Mouse (Mus musculus) cerebellum, postnatal 25 days (tissue): ENCODE data around the gene Amotl1.
"Not testable (repeated sequence)": the region's sequence is repeated elsewhere in the genome, so short reads cannot be mapped to it uniquely, and the experiment has no call there.

Experiments
- DNase-seq, 2 experiments: peaks; one replicate each; pipeline ENCODE4 v3.0.0; 2021; ENCODE audit warnings: mixed read lengths in 2 of 2

Gene Amotl1

DNA sequence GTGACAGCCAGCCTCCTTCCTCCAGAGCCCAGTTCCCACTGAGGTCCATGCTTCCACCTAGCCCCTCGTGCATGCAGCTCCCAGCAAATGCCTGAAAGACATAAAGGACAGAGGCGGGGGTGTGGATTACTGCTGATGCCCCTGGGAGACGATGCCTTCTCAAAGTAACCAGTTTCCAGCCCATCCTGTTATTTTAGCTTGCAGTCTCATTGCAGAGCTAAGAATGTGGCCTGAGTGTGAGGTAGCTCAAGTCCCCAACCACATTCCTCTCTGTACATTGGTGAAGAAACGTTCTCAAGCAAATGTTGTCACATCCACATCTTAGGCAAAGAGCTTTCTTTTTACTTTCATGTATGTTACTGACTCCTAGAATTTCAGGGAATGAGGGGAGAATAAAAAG is at the start of gene Amotl1:
Gene Amotl1 (minus strand): TSS at position 101 of the 400 bp plus-strand sequence.
- no peak for DNase-seq

- DNase-seq = no peak
These were observed 44.7 kb upstream of the Amotl1 start for GRCm38 (mm10) chr9:14689376-14690108.

- no peak for DNase-seq
These were observed 39.5 kb upstream of the Amotl1 start for GRCm38 (mm10) chr9:14684363-14684762.

GRCm38 (mm10) chr9:14682741-14683140 is 37.9 kb upstream of the Amotl1 start:
- no peak for DNase-seq

GRCm38 (mm10) chr9:14680584-14680983 is 35.7 kb upstream of the Amotl1 start:
- no peak for DNase-seq

- DNase-seq = no peak
These were observed 31.1 kb upstream of the Amotl1 start for GRCm38 (mm10) chr9:14675707-14676691.

- DNase-seq = no peak
These were observed 29.6 kb upstream of the Amotl1 start for GRCm38 (mm10) chr9:14674506-14674905.

- no peak for DNase-seq
These were observed 28.3 kb upstream of the Amotl1 start for GRCm38 (mm10) chr9:14673109-14673508.

- not testable (repeated sequence) for DNase-seq
These were observed 27.1 kb upstream of the Amotl1 start for GRCm38 (mm10) chr9:14671965-14672364.

DNA sequence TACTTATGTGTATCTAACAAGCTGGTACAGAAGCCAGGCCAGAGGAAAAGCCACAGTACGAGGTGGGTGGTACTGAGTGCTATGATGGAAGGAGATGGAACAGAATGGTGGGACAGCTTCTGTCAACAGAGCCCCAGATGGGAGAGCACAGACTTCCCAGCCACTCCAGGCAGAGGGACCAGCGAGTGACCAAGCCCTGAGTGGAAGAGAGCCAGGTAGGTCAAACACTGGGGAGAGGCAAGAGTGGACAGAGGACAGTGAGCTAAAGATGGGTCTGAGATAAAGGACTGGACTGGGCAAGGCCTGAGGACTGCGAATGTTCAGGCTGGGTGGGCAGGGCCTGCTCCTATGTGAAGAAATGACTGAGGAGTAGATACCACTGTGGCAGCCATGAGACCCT is 23.5 kb upstream of the Amotl1 start:
- DNase-seq = peak in 1 of 2 experiments; percentile 52

DNA sequence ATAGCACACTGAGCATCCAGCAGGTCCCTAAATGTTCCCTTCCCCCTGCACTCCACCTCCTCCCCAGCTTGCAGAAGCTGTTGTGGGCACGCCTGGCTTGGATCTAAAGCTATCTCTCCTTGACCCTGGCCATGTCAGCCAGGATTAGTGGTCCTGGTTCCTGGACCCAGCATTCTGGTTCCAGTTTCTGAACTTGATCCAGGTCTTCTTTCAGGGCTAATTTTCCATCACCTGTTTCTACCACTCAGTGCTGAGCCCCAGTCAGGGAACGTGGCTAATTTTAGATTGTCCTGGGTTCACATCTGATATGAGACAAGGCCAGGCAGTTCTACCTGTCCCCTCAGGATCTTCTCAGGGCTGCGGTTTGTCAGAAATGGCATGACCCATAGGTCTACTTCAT is 21.2 kb upstream of the Amotl1 start:
- no peak for DNase-seq

- peak in 1 of 2 experiments; percentile 11 for DNase-seq
These were observed 18.7 kb upstream of the Amotl1 start for GRCm38 (mm10) chr9:14663591-14663990.

DNA sequence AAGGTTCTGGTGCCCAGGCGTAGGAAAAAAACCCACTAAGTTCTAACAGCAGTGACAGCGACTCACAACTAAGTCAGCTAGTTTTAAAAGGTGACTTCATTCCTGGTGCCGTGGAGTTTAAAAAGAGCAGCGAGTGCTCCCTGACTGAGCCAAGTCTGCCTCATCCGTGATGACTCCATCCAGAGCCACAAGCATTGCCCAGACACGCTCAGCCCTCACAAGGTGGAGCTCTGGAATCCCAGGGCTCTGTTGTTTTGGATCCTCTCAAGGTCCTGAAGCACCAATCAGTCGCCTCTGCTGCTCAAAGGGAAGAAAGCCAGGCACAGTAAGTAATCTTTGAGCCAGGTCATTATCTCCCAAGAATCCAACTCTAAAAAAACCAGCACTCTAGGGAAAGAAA is 18.0 kb upstream of the Amotl1 start:
- no peak for DNase-seq

DNA sequence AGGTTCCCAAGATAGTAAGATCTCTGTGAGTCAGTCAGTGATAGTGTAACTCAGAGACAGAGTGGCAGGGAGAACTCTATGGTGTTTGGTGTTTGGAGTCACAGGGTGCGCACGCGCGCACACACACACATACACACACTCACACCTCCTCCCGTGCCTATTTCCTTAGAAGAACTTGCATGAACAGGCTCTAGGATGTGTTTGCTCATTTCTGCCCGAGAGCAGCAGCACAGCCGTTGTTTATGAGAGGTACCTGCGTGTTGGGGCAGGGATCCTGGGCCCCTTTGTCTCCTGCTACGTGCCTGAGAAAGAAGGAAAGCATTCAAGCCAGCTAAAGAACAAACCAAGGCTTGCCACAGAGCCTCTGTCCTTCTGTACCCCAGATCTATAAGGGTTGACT is 17.3 kb upstream of the Amotl1 start:
- no peak for DNase-seq

GRCm38 (mm10) chr9:14657926-14658325 is 13.1 kb upstream of the Amotl1 start:
- no peak for DNase-seq

GRCm38 (mm10) chr9:14654010-14654409 is 9.2 kb upstream of the Amotl1 start:
- DNase-seq = no peak

GRCm38 (mm10) chr9:14652761-14653160 is 7.9 kb upstream of the Amotl1 start:
- DNase-seq = no peak

DNA sequence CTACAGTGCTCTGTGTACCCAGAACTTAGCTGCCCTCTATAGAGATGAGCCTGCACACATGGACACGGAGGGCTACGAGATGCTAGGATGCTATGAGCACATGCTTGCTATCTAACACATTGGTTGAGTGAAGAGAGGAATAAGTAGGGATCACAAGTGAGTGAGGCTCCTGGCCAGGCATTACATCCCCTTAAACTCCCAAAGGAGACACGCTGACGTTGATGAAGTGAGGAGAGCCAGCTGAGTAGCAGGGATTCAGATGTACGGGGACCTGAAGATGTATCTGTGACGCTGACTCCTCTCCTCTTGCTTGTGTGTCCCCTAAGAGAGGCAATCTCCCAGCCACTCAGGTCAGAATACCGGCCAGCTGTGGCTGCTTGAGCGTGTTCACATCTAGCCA is 3.0 kb upstream of the Amotl1 start:
- DNase-seq = no peak

GRCm38 (mm10) chr9:14646641-14647040 is 1.8 kb upstream of the Amotl1 start:
- no peak for DNase-seq

- no peak for DNase-seq
These were observed 1.2 kb upstream of the Amotl1 start for GRCm38 (mm10) chr9:14646061-14646460.

- no peak for DNase-seq
These were observed 1.5 kb downstream of the Amotl1 start for GRCm38 (mm10) chr9:14643328-14643727.

GRCm38 (mm10) chr9:14642251-14643021 is 2.4 kb downstream of the Amotl1 start:
- DNase-seq = no peak
